Mouse (Mus musculus): ENCODE data around the gene Dab1. TPM values are rescaled to one million over a fixed set of nuclear protein-coding genes. Genes with fewer than 3 reads are reported as not detected.

Gene Dab1
- polyA plus RNA-seq, 1 experiment from 2014 or later, result 20.1 TPM

DNA sequence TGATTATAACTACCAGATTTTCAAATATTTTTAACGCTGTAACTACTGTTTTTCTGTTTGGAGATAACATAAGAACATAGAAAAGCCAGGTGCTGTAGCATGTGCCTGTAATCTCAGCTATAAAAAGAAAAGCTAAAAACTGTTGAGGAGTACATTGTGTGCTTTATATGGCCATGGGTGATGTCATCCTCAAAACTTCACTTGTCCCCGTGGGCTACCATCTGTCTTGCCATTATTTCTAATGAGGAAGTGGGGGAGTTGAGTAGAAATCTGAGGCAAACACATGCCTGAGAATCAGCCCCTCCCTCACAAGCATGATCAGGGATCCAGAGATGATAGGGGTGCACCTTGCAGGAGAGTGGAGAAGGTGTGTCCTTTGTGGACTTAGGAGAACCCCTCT is 85.3 kb downstream of the Dab1 start:
- no peak for ATAC-seq (replicated peaks; ENCODE audit: low FRiP score)
- Histone ChIP-seq H3K9ac (no peak overlapping the region), H3K4me3 (replicated peaks) (no peak overlapping the region), H3K4me2 (no peak overlapping the region), H3K27me3 (no peaks in the 10 kb centered on the region), H3K9me3 (replicated peaks) (no peaks in the 10 kb centered on the region), H3K36me3 (no peaks in the 10 kb centered on the region), H3K4me1 (no peaks in the 10 kb centered on the region), H3K27ac (no peak overlapping the region)
- 62% methylated on average over 2 of the region's 2 CpGs for WGBS

DNA sequence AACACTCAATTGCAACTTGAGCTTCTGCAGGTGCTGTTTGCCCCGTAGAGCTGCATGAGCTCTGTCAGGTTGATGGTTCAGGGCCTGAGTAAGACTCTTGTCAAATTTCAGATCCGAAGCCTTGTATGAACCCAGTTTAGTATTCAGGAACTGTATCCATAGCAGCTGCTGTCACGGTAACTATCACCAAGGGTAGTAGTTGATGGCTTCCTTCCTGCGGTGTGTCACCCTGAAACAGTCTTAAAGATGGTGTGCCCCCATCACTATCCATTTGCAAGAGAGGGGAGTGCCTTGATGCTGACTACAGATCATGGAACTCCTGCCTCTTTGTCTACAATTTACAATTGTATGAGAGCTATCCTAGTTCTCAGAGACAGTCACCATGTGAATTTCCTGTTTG is 87.3 kb downstream of the Dab1 start:
- no peaks in the 10 kb centered on the region for H3K4me1 ChIP-seq
- H3K4me3 ChIP-seq (replicated peaks), result no peak overlapping the region
- H3K9ac ChIP-seq, result no peak overlapping the region
- H3K27ac ChIP-seq, result no peak overlapping the region
- no peaks in the 10 kb centered on the region for H3K9me3 ChIP-seq (replicated peaks)
- H3K36me3 ChIP-seq, result no peaks in the 10 kb centered on the region
- H3K4me2 ChIP-seq, result no peak overlapping the region
- no peaks in the 10 kb centered on the region for H3K27me3 ChIP-seq
- 75% methylated on average over 4 of the region's 4 CpGs for WGBS
- ATAC-seq (replicated peaks; ENCODE audit: low FRiP score), result no peak

DNA sequence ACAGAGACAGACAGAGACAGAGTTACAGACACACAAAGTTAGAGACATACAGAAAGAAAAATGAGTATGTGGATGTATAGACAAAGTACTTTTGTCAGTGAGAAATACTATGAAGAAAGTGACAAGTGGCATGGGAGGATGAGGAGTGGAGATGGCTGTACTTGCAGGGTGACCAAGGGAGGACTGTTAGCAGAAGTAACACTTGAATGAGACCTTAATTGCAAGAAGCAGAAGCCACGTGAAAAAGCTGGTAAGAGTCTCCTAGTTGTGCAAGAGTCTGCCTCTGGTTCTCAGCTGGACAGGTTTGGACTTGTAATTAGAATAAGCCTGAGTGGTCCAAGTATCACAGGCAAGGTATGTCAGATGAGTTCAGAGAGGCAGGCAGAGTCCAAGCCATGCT is 88.0 kb downstream of the Dab1 start:
- no peak overlapping the region for H3K27ac ChIP-seq
- H3K27me3 ChIP-seq, result no peaks in the 10 kb centered on the region
- ATAC-seq (replicated peaks; ENCODE audit: low FRiP score), result no peak
- H3K9ac ChIP-seq, result no peak overlapping the region
- H3K4me1 ChIP-seq, result no peaks in the 10 kb centered on the region
- H3K4me2 ChIP-seq, result no peak overlapping the region
- H3K9me3 ChIP-seq (replicated peaks), result no peaks in the 10 kb centered on the region
- H3K36me3 ChIP-seq, result no peaks in the 10 kb centered on the region
- 45% methylated on average over 1 of the region's 1 CpGs for WGBS
- H3K4me3 ChIP-seq (replicated peaks), result no peak overlapping the region

DNA sequence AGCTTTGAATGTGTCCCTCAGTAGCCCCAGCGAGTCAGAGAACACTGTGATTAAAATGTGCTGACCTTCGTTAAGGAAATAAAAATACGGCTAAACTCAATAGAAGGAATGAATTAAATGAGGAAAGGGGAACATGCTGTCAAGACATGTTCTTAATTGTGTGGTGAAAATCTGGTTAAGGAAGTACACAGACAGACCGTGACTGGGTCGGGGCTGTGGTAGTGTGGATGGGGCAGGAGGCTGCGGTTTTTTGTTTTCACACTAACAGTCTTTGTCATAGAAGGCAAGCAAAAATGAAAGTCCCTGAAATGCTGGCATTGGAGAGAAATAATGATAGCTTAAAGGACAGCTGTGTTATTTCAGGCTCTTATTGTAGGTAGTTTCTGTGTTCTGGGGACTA is 92.2 kb downstream of the Dab1 start:
- Histone ChIP-seq H3K4me2 (no peak overlapping the region), H3K9ac (no peak overlapping the region)
- 80% methylated on average over 6 of the region's 6 CpGs for WGBS

DNA sequence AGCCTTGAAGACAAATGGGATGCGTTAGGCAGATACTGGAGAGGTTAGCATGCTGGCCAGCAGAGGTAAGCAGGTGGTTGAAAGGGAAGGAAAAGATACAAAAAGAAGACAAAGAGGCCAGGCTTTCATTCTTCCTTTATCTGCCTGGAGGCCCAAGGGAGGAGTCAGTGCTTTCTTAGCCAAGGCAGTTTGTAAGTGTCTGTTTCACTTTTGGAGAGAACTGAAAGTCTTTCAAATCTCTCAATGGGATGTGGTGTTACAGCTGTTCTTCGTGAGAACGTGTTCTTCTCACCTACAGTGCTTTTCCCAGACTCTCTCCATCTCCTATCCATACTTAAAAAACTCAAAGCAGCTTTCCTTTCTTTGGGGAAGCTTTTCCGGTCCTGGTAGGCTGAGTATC is 94.8 kb downstream of the Dab1 start:
- H3K9me3 ChIP-seq (replicated peaks), result no peaks in the 10 kb centered on the region
- H3K4me1 ChIP-seq, result no peaks in the 10 kb centered on the region
- no peaks in the 10 kb centered on the region for H3K36me3 ChIP-seq
- no peak overlapping the region for H3K27ac ChIP-seq
- WGBS, result 88% methylated on average over 4 of the region's 4 CpGs
- no peak for ATAC-seq (replicated peaks; ENCODE audit: low FRiP score)
- H3K4me3 ChIP-seq (replicated peaks), result no peak overlapping the region
- no peak overlapping the region for H3K9ac ChIP-seq
- no peaks in the 10 kb centered on the region for H3K27me3 ChIP-seq
- H3K4me2 ChIP-seq, result no peak overlapping the region

More for the DNA sequence above, 92.2 kb downstream of the Dab1 start:
- Histone ChIP-seq H3K4me1 (no peaks in the 10 kb centered on the region), H3K36me3 (no peaks in the 10 kb centered on the region), H3K4me3 (replicated peaks) (no peak overlapping the region), H3K27me3 (no peaks in the 10 kb centered on the region), H3K27ac (no peak overlapping the region), H3K9me3 (replicated peaks) (no peaks in the 10 kb centered on the region)
- no peak for ATAC-seq (replicated peaks; ENCODE audit: low FRiP score)

DNA sequence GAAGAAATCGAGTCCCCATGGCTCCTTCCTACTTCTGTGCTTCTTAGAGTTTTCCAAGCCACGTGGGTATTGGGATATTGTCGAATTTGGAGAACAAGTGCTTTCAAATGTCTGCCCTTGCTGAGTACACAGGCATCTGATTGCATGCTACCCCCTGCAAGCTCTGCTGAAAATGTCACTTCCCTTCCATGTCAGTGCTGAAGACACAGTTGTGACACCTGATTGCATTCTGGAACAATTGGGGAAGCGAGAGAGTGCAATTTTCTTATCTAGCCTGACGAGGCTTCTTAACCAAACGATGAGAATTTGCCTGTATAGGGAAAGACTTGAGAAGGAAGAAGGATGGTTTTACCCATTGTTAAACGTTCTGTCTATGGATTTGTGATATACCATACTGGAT is 95.8 kb downstream of the Dab1 start:
- H3K36me3 ChIP-seq, result no peaks in the 10 kb centered on the region
- H3K4me3 ChIP-seq (replicated peaks), result no peak overlapping the region
- no peak overlapping the region for H3K27ac ChIP-seq
- H3K4me2 ChIP-seq, result no peak overlapping the region
- WGBS, result 80% methylated on average over 7 of the region's 7 CpGs
- H3K9me3 ChIP-seq (replicated peaks), result no peaks in the 10 kb centered on the region
- no peaks in the 10 kb centered on the region for H3K27me3 ChIP-seq
- no peak for ATAC-seq (replicated peaks; ENCODE audit: low FRiP score)
- H3K9ac ChIP-seq, result no peak overlapping the region
- no peaks in the 10 kb centered on the region for H3K4me1 ChIP-seq

DNA sequence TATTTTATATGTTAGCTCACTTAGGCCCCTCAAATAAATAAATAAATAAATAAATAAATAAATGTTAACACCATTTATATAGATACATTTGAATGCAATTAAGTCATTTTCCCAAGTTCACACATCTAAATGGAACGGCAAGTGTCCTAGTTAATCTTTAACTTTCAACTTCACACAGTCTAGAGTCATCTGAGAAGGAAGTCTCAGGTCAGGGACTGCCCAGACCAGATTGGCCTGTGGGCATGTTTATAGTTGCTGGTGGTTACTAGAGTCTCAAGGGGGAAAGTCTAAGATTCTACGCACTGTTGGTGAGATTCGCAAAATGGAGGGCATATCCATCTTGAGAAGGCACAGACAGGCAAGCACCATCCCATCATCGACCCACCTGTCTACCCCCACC is 96.4 kb downstream of the Dab1 start:
- WGBS, result 86% methylated on average over 4 of the region's 4 CpGs
- ATAC-seq (replicated peaks; ENCODE audit: low FRiP score), result no peak
- no peaks in the 10 kb centered on the region for H3K27me3 ChIP-seq
- H3K4me1 ChIP-seq, result no peaks in the 10 kb centered on the region
- H3K36me3 ChIP-seq, result no peaks in the 10 kb centered on the region
- H3K9me3 ChIP-seq (replicated peaks), result no peaks in the 10 kb centered on the region
- H3K9ac ChIP-seq, result no peak overlapping the region
- no peak overlapping the region for H3K27ac ChIP-seq
- no peak overlapping the region for H3K4me3 ChIP-seq (replicated peaks)
- H3K4me2 ChIP-seq, result no peak overlapping the region

DNA sequence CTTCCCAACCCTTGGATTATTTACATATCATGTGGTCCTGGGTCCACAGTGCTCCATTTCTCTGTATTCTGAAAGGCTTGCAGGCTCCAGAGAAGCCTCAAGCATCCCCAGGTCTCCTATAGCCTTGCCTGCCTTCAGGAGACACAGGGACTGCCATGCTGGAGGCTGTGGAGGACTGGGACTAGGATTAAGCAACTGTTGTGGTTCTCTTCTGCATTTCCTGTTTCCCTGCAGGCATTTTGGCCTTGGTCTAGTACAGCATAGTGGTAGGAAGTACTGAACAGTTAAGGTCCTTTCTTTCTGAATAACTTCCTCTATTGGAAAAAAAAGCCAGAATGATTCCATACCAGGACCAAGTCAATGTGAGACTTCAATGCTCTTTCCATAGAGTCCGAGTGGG is 103.6 kb downstream of the Dab1 start:
- H3K27ac ChIP-seq, result no peak overlapping the region
- H3K4me2 ChIP-seq, result no peak overlapping the region
- no peaks in the 10 kb centered on the region for H3K4me1 ChIP-seq
- WGBS, result 81% methylated on average over 1 of the region's 1 CpGs
- H3K36me3 ChIP-seq, result no peaks in the 10 kb centered on the region
- no peak overlapping the region for H3K9ac ChIP-seq
- H3K9me3 ChIP-seq (replicated peaks), result no peaks in the 10 kb centered on the region
- H3K27me3 ChIP-seq, result no peaks in the 10 kb centered on the region
- no peak for ATAC-seq (replicated peaks; ENCODE audit: low FRiP score)
- H3K4me3 ChIP-seq (replicated peaks), result no peak overlapping the region

DNA sequence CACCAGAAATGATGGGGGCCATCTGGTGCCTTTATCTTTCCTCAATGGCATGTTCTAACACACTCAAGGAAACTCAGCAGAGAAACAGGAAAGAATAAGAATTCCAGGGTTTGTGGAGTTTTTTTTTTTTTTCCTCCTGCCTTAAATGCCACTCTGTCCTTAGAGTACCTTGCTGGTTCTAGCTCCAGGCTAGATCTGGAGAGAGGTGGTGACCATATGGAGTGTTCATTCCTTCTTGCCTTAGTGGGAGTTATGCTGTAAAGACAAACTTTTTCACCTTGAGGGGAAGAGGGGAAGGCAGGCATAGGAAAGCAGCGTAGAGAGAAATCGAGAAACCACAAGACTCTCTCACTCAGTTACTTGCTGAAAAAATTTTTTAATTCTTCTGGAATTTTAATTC is 107.3 kb downstream of the Dab1 start:
- Histone ChIP-seq H3K27ac (no peak overlapping the region), H3K27me3 (no peaks in the 10 kb centered on the region), H3K4me2 (no peak overlapping the region), H3K36me3 (no peaks in the 10 kb centered on the region), H3K4me1 (no peaks in the 10 kb centered on the region), H3K9me3 (replicated peaks) (no peaks in the 10 kb centered on the region), H3K4me3 (replicated peaks) (no peak overlapping the region), H3K9ac (no peak overlapping the region)
- ATAC-seq (replicated peaks; ENCODE audit: low FRiP score), result no peak
- 89% methylated on average over 2 of the region's 2 CpGs for WGBS

DNA sequence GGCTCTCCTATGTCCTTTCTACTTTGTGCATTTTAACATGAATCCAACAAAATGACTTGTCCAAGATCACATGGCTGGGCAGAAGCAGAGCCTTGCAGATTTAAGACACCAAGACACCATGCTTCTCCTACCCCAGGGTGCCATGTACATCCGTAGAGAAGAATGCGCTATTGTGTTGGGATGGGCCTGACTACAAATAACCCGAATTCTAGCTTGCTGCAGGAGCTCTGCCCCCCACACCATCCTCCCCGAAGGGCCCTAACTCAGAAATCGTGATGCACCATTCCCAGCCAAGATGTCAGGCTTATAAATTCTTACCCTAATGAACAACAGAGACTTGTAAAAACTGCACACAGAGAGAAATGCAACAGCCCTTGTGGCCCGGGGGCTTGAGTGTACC is 118.0 kb downstream of the Dab1 start:
- Histone ChIP-seq H3K9me3 (replicated peaks) (no peaks in the 10 kb centered on the region), H3K4me2 (no peak overlapping the region), H3K36me3 (no peaks in the 10 kb centered on the region), H3K27ac (no peak overlapping the region), H3K4me3 (replicated peaks) (no peak overlapping the region), H3K27me3 (no peaks in the 10 kb centered on the region), H3K4me1 (0 out of 2 replicates have a peak, but pooled peaks cover 11% of the 10 kb centered on the region), H3K9ac (no peak overlapping the region)
- 50% methylated on average over 6 of the region's 6 CpGs for WGBS
- ATAC-seq (replicated peaks; ENCODE audit: low FRiP score), result no peak

DNA sequence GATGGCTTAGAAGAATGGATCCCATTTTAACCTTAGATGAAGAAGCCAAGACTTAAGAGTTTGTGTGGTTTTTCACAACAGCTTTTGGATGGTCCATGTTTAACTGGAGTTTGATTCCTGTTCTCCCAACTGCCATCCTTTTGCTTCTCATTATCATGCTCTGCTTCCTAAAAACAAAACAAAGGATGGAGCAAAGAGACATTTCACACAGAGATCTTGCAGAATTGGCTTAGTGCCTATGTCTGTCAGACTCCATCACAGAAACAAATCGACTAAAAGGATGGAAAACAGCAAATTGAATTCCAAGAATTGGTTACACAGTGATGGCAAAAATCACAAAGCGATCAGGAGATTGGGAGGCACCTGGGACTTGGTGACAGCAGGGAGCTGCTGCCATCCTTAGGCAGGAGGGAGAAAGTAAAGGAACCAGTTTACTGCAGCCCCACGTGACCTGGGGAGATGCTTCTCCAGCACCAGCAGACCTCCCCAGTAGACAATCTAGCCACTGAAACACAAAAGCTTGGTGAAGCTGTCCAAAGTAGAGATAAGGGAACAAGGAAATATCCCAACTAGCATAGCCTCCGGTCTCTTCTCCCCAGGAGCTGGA is 132.2 kb downstream of the Dab1 start:
- no peak for ATAC-seq (replicated peaks; ENCODE audit: low FRiP score)

DNA sequence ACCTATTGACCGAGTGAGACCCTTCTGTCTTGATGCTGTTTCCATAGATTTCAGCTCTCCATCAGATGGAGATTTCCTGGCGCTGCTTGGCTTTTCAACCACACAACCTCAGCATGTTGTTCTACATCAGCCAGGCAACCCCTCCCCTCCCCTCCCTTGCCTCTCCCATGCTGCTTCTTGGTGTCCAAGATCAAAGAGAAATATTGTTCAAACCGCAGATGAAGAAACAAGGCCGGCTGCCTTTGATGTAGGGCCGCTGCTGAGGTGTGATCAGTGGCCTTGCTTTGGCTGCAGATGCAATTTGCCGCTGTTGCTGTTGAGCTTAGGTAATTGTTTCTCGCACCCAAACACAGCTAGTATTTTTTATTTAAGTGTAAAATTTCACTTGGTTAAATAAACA is 135.4 kb downstream of the Dab1 start:
- no peak overlapping the region for H3K4me2 ChIP-seq
- 37% methylated on average over 7 of the region's 7 CpGs for WGBS

More for the DNA sequence above, 132.2 kb downstream of the Dab1 start:
- WGBS, result 58% methylated on average over 4 of the region's 4 CpGs
- Histone ChIP-seq H3K4me2 (no peak overlapping the region), H3K9ac (no peak overlapping the region), H3K36me3 (no peaks in the 10 kb centered on the region), H3K9me3 (replicated peaks) (no peaks in the 10 kb centered on the region), H3K27ac (no peak overlapping the region), H3K27me3 (no peaks in the 10 kb centered on the region), H3K4me3 (replicated peaks) (no peak overlapping the region), H3K4me1 (no peaks in the 10 kb centered on the region)

DNA sequence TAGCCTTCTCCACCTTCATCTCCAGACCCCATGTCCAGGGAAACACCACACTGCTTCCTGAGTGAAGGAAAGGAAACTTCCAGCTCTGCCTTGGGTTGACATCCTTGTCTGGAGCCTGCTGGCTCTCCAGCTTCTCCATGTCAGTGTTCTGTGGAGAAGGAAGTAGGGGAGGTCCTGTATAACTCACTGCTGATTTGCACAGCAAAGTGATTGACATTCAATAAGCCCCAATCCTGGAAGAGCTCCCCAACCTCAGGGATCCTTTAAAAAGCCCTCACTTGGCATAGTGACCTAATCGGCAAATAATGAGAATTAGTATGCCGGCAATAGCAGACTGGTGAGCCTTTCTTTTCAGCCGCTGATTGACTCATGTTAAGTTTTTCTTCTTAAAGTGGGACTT is 138.1 kb downstream of the Dab1 start:
- H3K27ac ChIP-seq, result no peak overlapping the region
- no peak overlapping the region for H3K4me3 ChIP-seq (replicated peaks)
- H3K9ac ChIP-seq, result no peak overlapping the region
- ATAC-seq (replicated peaks; ENCODE audit: low FRiP score), result no peak
- H3K4me1 ChIP-seq, result no peaks in the 10 kb centered on the region
- H3K9me3 ChIP-seq (replicated peaks), result no peaks in the 10 kb centered on the region
- H3K27me3 ChIP-seq, result no peaks in the 10 kb centered on the region
- no peak overlapping the region for H3K4me2 ChIP-seq
- H3K36me3 ChIP-seq, result no peaks in the 10 kb centered on the region
- 68% methylated on average over 3 of the region's 3 CpGs for WGBS

More for the DNA sequence above, 135.4 kb downstream of the Dab1 start:
- H3K9me3 ChIP-seq (replicated peaks), result no peaks in the 10 kb centered on the region
- H3K4me3 ChIP-seq (replicated peaks), result no peak overlapping the region
- ATAC-seq (replicated peaks; ENCODE audit: low FRiP score), result no peak
- H3K27me3 ChIP-seq, result no peaks in the 10 kb centered on the region
- no peak overlapping the region for H3K27ac ChIP-seq
- H3K36me3 ChIP-seq, result no peaks in the 10 kb centered on the region
- H3K9ac ChIP-seq, result no peak overlapping the region
- no peaks in the 10 kb centered on the region for H3K4me1 ChIP-seq

Data from kidney, embryonic 15.5 days (tissue).